Mouse (Mus musculus) activated CD4-positive, CD25-positive, alpha-beta regulatory T cell (primary cell): ENCODE results near the gene Yme1l1. TPM values are rescaled to one million over a fixed set of nuclear protein-coding genes. Genes with fewer than 3 reads are reported as not detected.

Experiments
- polyA plus RNA-seq, 2 experiments: library from polyadenylated mRNA; unstranded; fragments of 100-300 nt; shearing (Covaris generic); gene quantifications; one replicate each; pipeline ENCODE4 v1.2.1; 2017

Yme1l1 gene
- polyA plus RNA-seq, result 10 to 100 TPM; 54.4 to 57.6 TPM

DNA sequence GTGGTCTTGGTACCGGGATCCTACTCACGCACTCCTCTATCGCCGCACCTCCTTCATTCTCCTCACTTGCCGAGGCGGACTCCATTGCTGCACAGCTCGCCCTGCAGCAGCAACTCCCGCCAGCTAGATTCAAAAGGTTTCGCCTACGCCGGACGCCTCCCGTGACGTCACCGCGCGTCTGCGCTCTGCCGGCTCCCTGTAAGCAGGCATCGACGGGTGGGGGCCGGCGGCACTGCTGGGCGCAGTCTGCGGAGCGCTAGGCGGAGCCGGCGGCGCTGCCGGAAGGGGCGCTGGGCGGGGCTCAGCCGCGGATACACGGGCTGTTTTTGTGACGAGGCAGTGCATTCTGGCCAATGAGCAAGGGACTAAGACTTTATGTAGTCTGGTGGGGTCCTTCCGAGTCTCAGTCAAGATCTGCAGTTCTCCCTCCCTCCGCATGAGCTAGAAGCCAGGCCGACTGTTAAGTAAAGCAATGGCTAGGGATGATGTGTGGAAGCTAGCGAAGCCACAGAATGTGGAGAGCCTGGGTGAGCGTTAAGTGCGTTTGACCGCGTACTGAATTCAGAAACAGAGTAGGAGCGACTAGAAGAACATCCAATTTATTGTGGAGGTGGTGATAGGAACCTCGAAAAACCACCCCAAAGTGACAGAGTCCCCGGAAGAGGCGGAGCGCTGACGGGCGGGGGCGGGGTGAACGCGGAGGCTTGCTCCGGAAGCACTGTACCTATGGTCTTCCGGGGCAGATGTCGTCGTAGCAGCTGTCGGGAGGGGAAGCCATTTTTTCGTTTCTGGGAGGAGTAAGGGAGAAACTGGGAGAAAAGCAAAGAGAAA lies at the start of gene Yme1l1, which contains the start of gene Mastl:
Gene Yme1l1 (plus strand): TSS at position 593 of the 831 bp plus-strand sequence.
Gene Mastl (minus strand): TSS at position 248 of the 831 bp plus-strand sequence.

DNA sequence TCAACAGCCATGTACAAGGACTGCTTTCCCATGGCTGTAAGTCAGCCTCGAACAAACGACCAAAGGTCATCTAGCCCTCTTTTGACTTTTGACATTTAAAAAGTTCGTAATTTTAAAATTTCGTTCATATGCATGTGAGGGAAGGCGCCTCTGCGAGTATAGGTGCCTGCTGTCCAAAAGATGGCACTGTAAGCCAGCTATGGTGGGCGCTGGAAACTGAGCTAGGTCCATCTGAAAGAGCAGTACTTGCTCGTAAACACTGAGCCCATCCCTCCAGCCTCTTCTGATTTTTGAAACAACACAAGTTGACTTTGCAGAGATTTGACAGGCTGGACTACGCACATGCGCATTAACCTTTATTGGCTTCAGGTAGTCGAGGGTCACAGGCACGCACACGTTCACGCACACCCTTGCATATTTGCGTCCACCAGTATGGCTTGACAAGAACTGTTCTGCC lies 50.9 kb downstream of the Yme1l1 start, which contains the start of gene 4931423N10Rik:
Gene 4931423N10Rik (plus strand): TSS at position 407 of the 457 bp plus-strand sequence.

Other genes with a start within 250 kb of the Yme1l1 start
- 100 to 1,000 TPM; 151 to 188 TPM for gene Abi1, start 116.1 kb upstream of the Yme1l1 start, polyA plus RNA-seq
- gene Acbd5, start 88.2 kb upstream of the Yme1l1 start, polyA plus RNA-seq, result 10 to 100 TPM; 51.9 to 59.6 TPM
- 1 to 10 TPM; 1.3 to 2.5 TPM for gene Mastl, start 345 bp upstream of the Yme1l1 start, polyA plus RNA-seq
- gene 4931423N10Rik, start 51.1 kb downstream of the Yme1l1 start, polyA plus RNA-seq, result under 1 TPM in 1 of 2 experiments, not detected in 1; 0.18 TPM
- not detected for gene Nxph2, start 164.9 kb downstream of the Yme1l1 start, polyA plus RNA-seq